Mouse (Mus musculus) small intestine, adult 2 months (tissue): ENCODE measurements around the gene Slc25a36.

Source experiments
- CTCF ChIP-seq: fragments of 200-500 bp; IDR thresholded peaks from 2 replicates; pipeline ENCODE4 v1.5.1; 2012; ENCODE audit warnings: low read depth, mild to moderate bottlenecking, control low read depth, inconsistent platforms, low read length, moderate library complexity, mixed read lengths; ENCODE audit not compliant: insufficient replicate concordance, insufficient read length; ENCODE audit errors: extremely low read depth
- POLR2A ChIP-seq: fragments of 200-500 bp; IDR thresholded peaks from 2 replicates; pipeline ENCODE4 v1.6.1; 2012; ENCODE audit warnings: low read depth, mild to moderate bottlenecking, control low read depth, inconsistent platforms, low read length, moderate library complexity

GRCm38 (mm10) chr9:97112797-97113554 lies 2.0 kb upstream of the Slc25a36 start:
- TF ChIP-seq POLR2A: no peak
- TF ChIP-seq CTCF: no peak
